Mouse (Mus musculus): ENCODE measurements at regions not wholly inside any gene's neighbourhood (a gene's known extent, or its start where the extent isn't known, plus 50 kb on each side); places are given as distances from the start of the nearest gene placed in this dataset.

DNA sequence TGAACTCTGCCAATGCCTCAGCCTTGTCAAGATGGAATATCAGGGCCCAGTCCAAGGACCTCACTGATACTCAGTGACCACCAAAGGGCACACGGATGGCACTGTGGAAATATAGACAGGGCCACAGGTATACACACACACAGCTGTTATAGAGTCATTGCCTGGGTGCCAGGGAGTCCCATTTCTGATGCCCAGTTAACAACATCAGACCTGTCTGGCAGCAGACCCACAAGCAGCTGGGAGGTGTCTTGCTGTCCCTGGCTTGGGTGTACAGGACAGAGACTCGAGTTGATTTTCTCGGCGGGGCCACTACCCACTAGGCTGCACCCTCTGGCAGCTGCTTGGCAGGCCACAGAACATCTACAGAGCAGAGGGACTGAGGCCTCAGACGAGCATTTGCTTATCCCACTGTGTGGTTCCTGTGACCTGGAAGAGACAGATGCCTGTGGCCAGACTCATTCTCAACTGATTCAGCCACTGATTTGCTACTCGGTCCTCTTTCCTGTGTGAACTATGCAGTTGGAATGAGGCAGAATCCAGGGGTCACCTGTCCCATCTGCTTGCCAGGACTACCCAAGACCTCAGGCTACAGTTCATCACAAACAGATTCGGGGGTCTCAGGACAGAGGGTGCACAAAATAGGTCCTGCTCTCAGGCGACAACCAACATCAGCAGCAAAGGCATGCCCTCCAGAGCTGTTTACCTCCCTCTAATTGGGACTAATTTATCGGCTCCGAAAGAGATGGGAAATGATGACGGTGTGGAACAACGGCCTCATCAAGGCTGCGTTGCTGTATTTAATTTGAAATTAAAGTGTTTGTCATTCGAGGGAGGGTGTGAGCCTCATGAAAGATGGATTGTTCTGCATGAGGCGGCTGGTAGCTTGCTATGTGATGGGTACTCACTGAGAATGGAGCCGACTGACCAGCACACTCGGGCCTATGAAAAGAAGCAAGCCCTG, 110.0 kb upstream of the Ppp1r26 start:
- Histone ChIP-seq H3K4me1 (ENCODE audit: control insufficient read depth, insufficient read depth, low read depth, low read length) (peaks cover 16% of the 10 kb centered on the region), H3K27ac (ENCODE audit: low read depth, low read length) (0 out of 2 replicates have a peak overlapping the region, but pooled peaks have one; percentile 24), H3K27me3 (replicated peaks; ENCODE audit: control insufficient read depth, insufficient read depth, low read length) (no peaks in the 10 kb centered on the region), H3K9me3 (ENCODE audit: control insufficient read depth, low read length) (no peaks in the 10 kb centered on the region), H3K4me3 (ENCODE audit: low read length) (no peak overlapping the region), H3K4me2 (ENCODE audit: low read length) (no peak overlapping the region), H3K9ac (ENCODE audit: low read depth, low read length) (no peak overlapping the region), H3K36me3 (ENCODE audit: control insufficient read depth, insufficient read depth, low read length) (no peaks in the 10 kb centered on the region)
- ATAC-seq = no peak
- WGBS = 51% methylated on average over 17 of the region's 17 CpGs

DNA sequence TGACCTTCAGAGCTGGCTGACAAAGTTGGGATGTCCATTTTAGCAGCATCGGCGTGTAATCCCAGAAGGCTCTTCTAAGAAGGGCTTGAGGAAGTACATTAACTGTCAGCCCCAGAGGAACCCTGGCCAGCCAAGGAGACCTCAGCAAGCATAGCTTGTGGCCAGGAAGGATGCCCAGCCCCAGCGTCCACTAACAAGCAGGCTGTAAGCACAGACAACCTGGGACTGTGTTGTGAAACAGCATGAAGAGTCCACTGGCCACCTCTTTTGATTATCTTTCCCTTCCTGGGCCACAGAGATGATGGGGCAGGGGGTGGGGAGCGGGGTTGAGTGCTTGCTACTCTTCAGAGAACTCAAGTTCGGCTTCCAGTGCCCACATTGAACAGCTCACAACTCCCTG, 109.0 kb upstream of the Ppp1r26 start:
- no peak overlapping the region for H3K9ac ChIP-seq (ENCODE audit: low read depth, low read length)
- no peak overlapping the region for H3K4me2 ChIP-seq (ENCODE audit: low read length)
- H3K27me3 ChIP-seq (replicated peaks; ENCODE audit: control insufficient read depth, insufficient read depth, low read length) = no peaks in the 10 kb centered on the region
- ATAC-seq = no peak
- H3K4me1 ChIP-seq (ENCODE audit: control insufficient read depth, insufficient read depth, low read depth, low read length) = peaks cover 16% of the 10 kb centered on the region
- WGBS = 75% methylated on average over 5 of the region's 5 CpGs
- H3K36me3 ChIP-seq (ENCODE audit: control insufficient read depth, insufficient read depth, low read length) = no peaks in the 10 kb centered on the region
- H3K27ac ChIP-seq (ENCODE audit: low read depth, low read length) = no peak overlapping the region
- H3K4me3 ChIP-seq (ENCODE audit: low read length) = no peak overlapping the region
- H3K9me3 ChIP-seq (ENCODE audit: control insufficient read depth, low read length) = no peaks in the 10 kb centered on the region

DNA sequence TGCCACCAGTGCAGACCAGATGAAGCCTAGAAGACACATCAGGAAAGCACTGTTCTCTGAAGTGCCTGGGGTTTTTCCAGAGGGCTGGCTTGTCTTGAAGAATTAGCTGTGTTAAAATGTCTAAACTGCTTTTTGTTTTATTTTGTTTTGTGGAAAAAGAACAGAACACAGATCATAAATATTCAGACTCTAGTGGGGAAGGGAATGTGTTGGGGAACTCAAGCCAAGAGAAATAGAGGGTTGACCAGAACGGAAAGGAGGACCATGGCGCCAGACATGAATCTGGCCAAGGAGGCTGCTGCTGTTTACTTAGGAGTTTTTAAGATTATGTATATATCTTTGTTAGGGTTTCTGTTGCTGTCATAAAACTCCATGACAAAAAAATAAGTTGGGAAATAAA, 105.3 kb upstream of the Ppp1r26 start:
- H3K9me3 ChIP-seq (ENCODE audit: control insufficient read depth, low read length) = no peaks in the 10 kb centered on the region
- WGBS = 92% methylated on average over 2 of the region's 2 CpGs
- no peak overlapping the region for H3K9ac ChIP-seq (ENCODE audit: low read depth, low read length)
- H3K27me3 ChIP-seq (replicated peaks; ENCODE audit: control insufficient read depth, insufficient read depth, low read length) = no peaks in the 10 kb centered on the region
- H3K4me3 ChIP-seq (ENCODE audit: low read length) = no peak overlapping the region
- no peak overlapping the region for H3K4me2 ChIP-seq (ENCODE audit: low read length)
- no peak overlapping the region for H3K27ac ChIP-seq (ENCODE audit: low read depth, low read length)
- H3K4me1 ChIP-seq (ENCODE audit: control insufficient read depth, insufficient read depth, low read depth, low read length) = peaks cover 3% of the 10 kb centered on the region; the same call in 1 of the 2 replicates
- ATAC-seq = no peak
- H3K36me3 ChIP-seq (ENCODE audit: control insufficient read depth, insufficient read depth, low read length) = no peaks in the 10 kb centered on the region

DNA sequence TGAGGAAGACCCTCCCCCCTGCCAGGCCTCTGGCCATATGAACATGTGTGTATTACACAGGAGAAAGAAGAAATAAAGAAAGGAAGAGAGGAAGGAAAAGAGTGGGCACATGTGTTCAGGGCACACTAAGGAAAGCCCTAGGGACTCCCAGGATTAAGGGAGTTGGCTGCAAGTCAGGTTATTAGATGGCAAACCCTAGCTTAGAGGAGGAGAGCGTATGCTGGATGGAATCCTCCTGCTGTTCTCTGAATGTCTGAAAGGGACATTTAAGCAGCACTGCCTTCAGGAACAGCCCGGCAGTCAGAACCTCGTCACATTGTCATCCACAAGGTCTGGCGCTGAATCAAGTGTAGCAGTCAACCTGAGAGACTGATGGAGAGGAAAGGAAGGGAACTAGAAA, 98.1 kb upstream of the Ppp1r26 start:
- Histone ChIP-seq H3K9ac (ENCODE audit: low read depth, low read length) (no peak overlapping the region), H3K27ac (ENCODE audit: low read depth, low read length) (no peak overlapping the region), H3K9me3 (ENCODE audit: control insufficient read depth, low read length) (no peaks in the 10 kb centered on the region), H3K4me3 (ENCODE audit: low read length) (no peak overlapping the region), H3K4me2 (ENCODE audit: low read length) (no peak overlapping the region), H3K4me1 (ENCODE audit: control insufficient read depth, insufficient read depth, low read depth, low read length) (no peaks in the 10 kb centered on the region), H3K36me3 (ENCODE audit: control insufficient read depth, insufficient read depth, low read length) (no peaks in the 10 kb centered on the region), H3K27me3 (replicated peaks; ENCODE audit: control insufficient read depth, insufficient read depth, low read length) (no peaks in the 10 kb centered on the region)
- WGBS = 58% methylated on average over 4 of the region's 4 CpGs
- no peak for ATAC-seq

DNA sequence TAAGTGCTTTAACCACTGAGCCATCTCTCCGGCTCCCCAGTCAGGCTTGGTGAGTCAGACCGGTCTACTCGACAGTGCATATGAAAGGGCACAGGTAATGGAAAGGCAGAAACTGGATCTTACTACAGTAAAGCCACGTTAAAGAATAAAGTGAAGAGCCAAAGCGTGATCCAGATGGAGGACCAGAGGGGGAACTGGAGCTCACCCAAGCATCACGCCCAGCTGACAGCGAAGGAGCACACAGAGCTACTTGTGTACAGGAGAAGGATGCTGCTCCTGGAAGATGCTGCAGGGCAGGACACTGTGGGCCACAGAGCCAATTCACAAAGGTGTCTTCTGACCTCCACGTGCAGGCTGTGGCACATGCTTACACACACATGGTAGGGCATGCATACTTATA, 96.7 kb upstream of the Ppp1r26 start:
- no peak for ATAC-seq

DNA sequence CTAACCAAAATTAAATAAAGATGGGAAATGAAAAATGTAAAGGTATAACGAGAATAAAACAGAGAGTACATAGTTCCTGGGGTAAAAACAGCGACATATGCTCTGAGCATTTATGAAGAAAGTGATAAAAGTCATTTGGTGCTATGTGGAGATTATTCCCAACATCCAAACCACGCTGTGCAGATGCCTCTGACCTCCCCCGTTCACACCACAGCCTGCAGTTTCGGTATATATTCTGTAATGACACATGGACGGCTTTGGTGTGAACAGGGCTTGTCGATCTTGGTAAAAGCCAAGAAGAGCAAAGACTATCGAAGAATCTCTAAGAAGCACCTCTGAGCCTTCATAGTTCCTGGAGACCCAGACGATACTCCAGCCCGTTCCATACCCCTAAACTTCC, 95.2 kb upstream of the Ppp1r26 start:
- 92% methylated on average over 10 of the region's 10 CpGs for WGBS
- Histone ChIP-seq H3K4me1 (ENCODE audit: control insufficient read depth, insufficient read depth, low read depth, low read length) (no peaks in the 10 kb centered on the region), H3K9me3 (ENCODE audit: control insufficient read depth, low read length) (no peaks in the 10 kb centered on the region), H3K9ac (ENCODE audit: low read depth, low read length) (no peak overlapping the region), H3K27ac (ENCODE audit: low read depth, low read length) (no peak overlapping the region), H3K4me3 (ENCODE audit: low read length) (no peak overlapping the region), H3K27me3 (replicated peaks; ENCODE audit: control insufficient read depth, insufficient read depth, low read length) (no peaks in the 10 kb centered on the region), H3K4me2 (ENCODE audit: low read length) (no peak overlapping the region), H3K36me3 (ENCODE audit: control insufficient read depth, insufficient read depth, low read length) (no peaks in the 10 kb centered on the region)
- no peak for ATAC-seq

More for the DNA sequence above, 96.7 kb upstream of the Ppp1r26 start:
- 80% methylated on average over 8 of the region's 8 CpGs for WGBS
- no peaks in the 10 kb centered on the region for H3K36me3 ChIP-seq (ENCODE audit: control insufficient read depth, insufficient read depth, low read length)
- no peaks in the 10 kb centered on the region for H3K27me3 ChIP-seq (replicated peaks; ENCODE audit: control insufficient read depth, insufficient read depth, low read length)
- H3K4me1 ChIP-seq (ENCODE audit: control insufficient read depth, insufficient read depth, low read depth, low read length) = no peaks in the 10 kb centered on the region
- H3K4me2 ChIP-seq (ENCODE audit: low read length) = no peak overlapping the region
- no peak overlapping the region for H3K4me3 ChIP-seq (ENCODE audit: low read length)
- H3K9me3 ChIP-seq (ENCODE audit: control insufficient read depth, low read length) = no peaks in the 10 kb centered on the region
- H3K27ac ChIP-seq (ENCODE audit: low read depth, low read length) = no peak overlapping the region
- no peak overlapping the region for H3K9ac ChIP-seq (ENCODE audit: low read depth, low read length)

DNA sequence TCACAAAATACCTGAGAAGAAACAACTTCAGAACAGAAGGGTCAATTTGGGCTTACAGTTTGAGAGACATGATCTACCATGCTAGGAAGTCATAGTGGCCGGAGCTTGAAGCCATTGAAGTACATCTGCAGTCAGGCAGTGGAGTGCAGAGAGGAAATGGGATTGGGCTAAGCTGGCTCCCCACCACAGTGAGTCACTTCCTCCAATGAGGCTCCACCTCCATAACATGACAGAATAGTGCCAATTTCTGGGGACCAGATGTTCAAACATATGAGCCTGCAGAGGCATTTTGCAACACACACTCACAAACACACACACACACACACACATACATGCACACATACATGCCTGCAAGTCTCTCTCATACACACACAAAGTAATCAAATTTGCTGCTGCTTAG, 93.7 kb upstream of the Ppp1r26 start:
- Histone ChIP-seq H3K27ac (ENCODE audit: low read depth, low read length) (no peak overlapping the region), H3K4me1 (ENCODE audit: control insufficient read depth, insufficient read depth, low read depth, low read length) (no peaks in the 10 kb centered on the region), H3K9ac (ENCODE audit: low read depth, low read length) (no peak overlapping the region), H3K4me3 (ENCODE audit: low read length) (no peak overlapping the region), H3K27me3 (replicated peaks; ENCODE audit: control insufficient read depth, insufficient read depth, low read length) (no peaks in the 10 kb centered on the region), H3K4me2 (ENCODE audit: low read length) (no peak overlapping the region), H3K36me3 (ENCODE audit: control insufficient read depth, insufficient read depth, low read length) (no peaks in the 10 kb centered on the region), H3K9me3 (ENCODE audit: control insufficient read depth, low read length) (no peaks in the 10 kb centered on the region)
- ATAC-seq = no peak
- WGBS = 82% methylated on average over 1 of the region's 1 CpGs

DNA sequence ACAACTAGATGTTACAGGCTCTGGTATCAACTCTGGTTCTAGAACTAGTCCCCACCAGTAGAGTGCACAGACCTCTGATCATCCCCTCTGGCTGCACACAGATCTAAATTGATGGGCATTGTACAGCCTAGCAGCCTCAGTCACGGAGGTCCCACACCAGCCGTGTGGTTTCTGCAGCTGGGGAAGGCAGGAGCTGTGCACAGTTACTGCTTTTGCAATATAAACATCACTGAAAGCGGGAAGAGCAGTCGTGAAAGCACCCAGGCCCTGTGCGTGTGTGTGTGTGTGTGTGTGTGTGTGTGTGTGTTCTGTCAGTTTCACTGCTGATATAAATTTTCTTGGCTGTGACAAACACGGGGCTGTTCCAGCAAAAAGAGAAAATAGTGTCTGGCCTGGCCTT, 84.4 kb upstream of the Ppp1r26 start:
- H3K27ac ChIP-seq (ENCODE audit: low read depth, low read length) = no peak overlapping the region
- H3K4me1 ChIP-seq (ENCODE audit: control insufficient read depth, insufficient read depth, low read depth, low read length) = no peaks in the 10 kb centered on the region
- ATAC-seq = no peak
- no peak overlapping the region for H3K4me3 ChIP-seq (ENCODE audit: low read length)
- H3K9me3 ChIP-seq (ENCODE audit: control insufficient read depth, low read length) = no peaks in the 10 kb centered on the region
- no peak overlapping the region for H3K4me2 ChIP-seq (ENCODE audit: low read length)
- H3K9ac ChIP-seq (ENCODE audit: low read depth, low read length) = no peak overlapping the region
- H3K36me3 ChIP-seq (ENCODE audit: control insufficient read depth, insufficient read depth, low read length) = no peaks in the 10 kb centered on the region
- H3K27me3 ChIP-seq (replicated peaks; ENCODE audit: control insufficient read depth, insufficient read depth, low read length) = no peaks in the 10 kb centered on the region
- 50% methylated on average over 6 of the region's 6 CpGs for WGBS

DNA sequence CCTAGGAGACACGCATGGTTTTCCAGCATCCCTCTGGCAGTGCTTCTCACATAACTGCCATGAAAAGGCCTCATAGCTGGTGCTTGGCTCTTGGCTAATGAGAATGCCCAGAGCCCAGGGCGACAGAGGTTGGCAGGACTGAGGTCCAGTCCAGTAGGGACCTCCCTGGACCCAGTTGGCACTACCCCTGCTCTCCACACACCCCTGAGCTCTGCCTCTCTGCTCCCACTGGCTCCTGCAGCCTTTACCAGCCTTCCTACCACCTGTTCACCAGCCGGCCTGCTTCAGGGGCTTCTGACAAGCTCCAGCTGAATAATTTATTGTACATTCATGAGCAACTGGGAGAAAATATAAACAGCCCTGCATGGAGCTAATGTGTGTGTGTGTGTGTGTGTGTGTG, 82.0 kb upstream of the Ppp1r26 start:
- no peaks in the 10 kb centered on the region for H3K27me3 ChIP-seq (replicated peaks; ENCODE audit: control insufficient read depth, insufficient read depth, low read length)
- H3K36me3 ChIP-seq (ENCODE audit: control insufficient read depth, insufficient read depth, low read length) = no peaks in the 10 kb centered on the region
- no peak overlapping the region for H3K4me3 ChIP-seq (ENCODE audit: low read length)
- H3K27ac ChIP-seq (ENCODE audit: low read depth, low read length) = no peak overlapping the region
- peaks cover 5% of the 10 kb centered on the region for H3K4me1 ChIP-seq (ENCODE audit: control insufficient read depth, insufficient read depth, low read depth, low read length)
- H3K9me3 ChIP-seq (ENCODE audit: control insufficient read depth, low read length) = no peaks in the 10 kb centered on the region
- ATAC-seq = no peak
- no peak overlapping the region for H3K4me2 ChIP-seq (ENCODE audit: low read length)
- no peak overlapping the region for H3K9ac ChIP-seq (ENCODE audit: low read depth, low read length)
- WGBS = 49% methylated on average over 3 of the region's 3 CpGs
